Mouse (Mus musculus) urinary bladder, adult 18-20 months (tissue): ENCODE results near the gene Pou2f2.

ENCODE experiments used
- DNase-seq, 2 experiments: peaks; one replicate each; pipeline ENCODE4 v3.0.0; 2022; ENCODE audit warnings: low spot score in 2 of 2, mixed read lengths in 2 of 2

Gene Pou2f2

DNA sequence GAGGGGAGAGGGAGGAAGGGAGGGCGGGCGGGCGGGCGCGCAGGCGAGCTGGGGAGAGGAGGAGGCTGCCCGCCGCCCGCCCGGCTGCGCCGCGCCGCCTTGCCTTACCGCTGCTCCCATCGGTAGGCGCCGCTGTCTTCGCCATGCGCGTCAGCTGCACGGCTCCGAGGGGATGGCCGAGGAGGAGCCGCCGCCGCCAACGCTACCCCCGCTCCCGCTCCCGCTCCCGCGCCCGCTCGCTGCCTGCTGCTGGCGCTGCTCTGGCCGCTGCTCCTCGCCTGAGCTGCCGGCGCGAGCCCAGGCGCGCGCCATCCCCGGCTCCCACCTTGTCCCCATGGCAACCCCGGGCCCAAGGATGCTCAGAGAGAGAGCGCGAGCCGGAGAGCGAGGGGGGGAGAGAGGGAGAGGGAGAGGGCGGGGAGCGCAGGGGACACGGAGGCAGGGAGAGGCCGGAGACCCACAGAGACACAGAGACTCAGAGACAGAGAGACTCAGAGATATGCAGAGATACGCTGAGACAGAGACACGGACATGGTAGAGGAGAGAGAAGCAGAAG is at the start of gene Pou2f2:
Gene Pou2f2 (minus strand): TSS at position 121 of the 556 bp plus-strand sequence.
- DNase-seq: peak; percentile 35 to 68

DNA sequence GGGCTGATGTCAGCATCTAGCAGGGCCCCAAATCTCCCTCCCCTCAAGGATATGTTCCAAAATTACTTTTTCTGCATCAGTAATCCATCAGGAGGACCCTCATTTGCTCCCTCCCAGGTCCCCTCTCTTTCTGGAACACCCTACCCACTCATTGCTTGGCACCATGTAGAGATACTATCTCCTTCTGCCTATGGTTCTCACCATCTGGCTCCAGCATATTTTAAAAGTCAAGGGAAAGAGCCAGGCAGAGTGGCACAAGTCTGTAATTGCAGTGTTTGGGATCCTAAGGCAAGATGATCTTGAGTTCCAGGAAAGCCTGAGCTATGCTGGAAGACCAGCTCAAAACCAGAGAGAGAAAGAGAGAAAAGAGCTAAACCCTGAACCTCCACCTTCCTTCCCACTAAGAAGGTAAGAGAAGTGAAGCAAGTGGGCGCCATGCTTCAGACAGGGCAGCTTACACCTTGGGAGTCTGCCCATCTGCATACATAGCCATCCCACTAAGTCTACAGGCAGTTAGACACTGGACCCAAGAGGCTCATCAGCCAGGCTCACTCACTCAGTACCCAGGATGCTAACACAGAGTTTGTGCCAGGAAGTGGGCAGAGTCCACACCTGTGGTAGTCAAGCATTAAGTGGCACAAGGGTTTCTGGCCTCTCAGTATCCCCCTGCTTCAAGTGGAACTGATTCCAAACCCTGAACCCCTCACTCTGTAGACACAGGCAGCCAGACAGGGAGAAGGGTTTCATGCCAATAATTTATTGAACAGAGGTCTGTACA is 48.2 kb upstream of the Pou2f2 start:
- no peak for DNase-seq

DNA sequence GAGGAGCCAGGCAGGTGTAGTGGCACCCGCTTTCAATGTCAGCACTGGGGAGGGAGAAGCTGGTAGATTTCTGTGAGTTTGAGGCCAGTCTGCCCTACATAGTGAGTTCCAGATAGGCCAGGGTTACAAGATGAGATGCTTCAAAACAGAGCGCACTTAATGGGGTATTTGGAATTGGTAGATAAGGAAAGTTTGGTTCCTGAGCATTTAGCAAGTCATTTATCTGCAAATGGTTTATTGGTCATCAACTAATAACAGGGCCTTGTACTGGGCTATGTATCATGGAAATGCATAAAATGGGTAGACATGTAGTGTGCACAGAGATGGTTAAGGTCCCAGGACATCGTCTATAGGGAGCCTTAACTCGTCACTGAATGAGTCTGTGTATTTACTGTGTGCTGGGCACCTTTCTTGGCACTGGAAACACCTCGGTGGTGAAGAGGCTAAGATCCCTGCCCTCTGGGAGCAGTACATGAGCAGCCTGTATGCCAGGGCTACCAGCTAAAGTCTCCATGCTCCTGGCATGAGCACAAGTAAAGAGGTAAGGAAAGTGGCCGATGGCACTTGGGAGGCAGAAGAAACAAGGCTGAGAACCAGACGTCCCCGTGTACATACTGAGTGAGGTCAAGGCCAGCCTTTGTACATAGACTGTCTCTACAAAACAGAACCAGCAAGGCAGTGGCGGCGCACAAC is 42.9 kb upstream of the Pou2f2 start:
- DNase-seq: no peak

DNA sequence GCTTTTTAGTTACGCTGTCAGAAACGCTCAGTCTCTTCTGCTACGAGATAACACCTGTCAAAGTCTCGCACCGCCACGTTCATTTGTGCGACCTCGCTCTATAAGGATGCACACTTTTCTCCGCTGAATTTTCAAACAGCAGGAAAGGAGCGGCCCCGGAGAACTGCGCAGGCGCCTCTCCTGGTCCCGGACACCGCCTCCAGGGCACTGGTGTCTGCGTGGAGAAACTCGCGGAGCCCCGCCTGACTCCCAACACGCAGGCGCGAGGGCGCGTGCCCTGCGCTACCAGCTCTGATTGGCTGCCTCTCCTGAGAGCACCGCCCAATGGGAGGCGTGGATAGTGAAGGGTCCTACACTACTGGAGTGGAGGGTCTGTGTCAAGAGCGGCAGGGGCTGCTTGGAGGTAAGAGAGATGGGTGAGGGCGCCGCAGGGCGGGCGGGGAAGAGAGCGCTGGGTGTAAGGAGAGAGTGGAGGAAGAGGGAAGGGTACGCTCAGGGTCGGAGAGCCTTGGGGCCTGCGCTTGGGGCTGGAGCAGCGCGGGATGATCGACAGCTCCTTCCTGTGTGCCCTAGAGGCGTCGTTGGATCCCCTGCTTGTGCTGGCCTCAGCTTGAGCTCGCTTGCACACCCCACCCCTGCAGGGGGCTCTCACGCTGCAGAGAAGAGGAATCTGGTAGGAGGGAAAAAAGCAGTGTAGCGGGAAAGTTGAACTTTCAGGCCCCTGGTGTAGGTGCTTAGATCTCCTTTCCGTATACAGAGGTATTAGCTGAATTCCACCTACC is 41.8 kb upstream of the Pou2f2 start, which contains the start of gene Zfp526:
Gene Zfp526 (plus strand): TSS at position 324 of the 782 bp plus-strand sequence.
- DNase-seq: peak; percentile 94 to 98

DNA sequence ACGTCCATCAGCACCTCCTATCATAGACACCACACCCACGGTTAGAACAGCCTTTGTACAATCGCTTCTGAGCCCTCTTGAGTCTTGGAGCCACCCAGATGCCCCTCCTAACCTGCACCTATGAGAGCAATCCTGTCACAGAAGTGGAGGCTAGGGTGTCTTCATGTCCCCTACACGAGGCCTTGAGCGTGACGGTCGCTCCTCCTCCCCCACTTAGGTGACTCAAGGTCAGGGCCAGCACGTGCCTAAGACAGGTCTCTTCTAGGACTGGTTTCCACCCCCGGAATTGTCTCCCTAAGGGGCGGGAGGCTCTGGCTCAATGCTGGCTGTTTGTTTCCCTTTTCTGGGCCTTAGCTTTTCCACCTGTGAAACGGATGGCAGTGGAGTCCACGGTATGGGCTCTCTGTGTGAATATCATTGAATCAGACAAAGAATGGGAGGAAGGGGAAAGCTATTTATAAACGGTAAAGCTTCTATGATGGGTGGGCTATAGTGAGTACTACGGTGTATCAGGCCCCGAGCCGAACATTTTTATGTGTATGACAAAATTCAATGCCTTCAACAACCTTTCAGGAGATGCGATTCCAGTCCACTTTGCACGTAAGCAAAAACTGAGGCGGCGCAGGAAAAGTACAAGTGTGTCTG is 41.1 kb upstream of the Pou2f2 start, which contains the start of gene Dedd2:
Gene Dedd2 (minus strand): TSS at position 159 of the 645 bp plus-strand sequence.
- DNase-seq: no peak

DNA sequence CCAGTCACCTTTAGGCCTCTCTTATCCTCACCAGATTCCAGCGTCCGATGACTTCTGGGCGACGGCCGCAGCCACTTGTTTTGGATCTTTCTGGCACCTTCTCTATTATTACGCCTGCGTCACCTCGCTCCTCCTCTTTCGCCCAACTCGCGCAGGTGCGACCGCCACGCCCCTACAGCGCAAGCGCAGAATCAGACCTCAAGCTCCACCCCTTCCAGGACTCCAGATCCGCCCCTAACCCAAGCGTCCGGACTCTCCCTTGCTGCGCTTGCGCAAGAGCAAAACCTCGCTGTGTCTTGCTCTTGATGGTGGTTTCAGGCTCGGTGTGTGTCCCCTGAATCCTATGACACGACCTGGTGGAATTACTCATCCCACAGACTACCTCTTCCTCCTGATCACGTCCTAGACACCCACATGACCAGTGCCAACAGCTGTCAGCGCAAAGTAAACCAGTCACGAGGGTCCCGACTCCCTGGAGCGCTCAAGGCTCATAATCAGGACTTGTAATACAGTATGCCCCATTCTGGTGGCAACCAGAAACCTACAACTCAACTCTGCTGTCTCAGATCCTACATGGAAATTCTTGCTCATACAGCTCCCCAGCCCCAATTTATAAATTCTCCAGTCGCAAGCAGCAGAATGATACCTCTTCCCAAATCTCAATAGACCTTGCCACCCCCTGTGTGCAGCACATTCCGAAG is 40.4 kb upstream of the Pou2f2 start:
- peak; percentile 91 to 95 for DNase-seq

DNA sequence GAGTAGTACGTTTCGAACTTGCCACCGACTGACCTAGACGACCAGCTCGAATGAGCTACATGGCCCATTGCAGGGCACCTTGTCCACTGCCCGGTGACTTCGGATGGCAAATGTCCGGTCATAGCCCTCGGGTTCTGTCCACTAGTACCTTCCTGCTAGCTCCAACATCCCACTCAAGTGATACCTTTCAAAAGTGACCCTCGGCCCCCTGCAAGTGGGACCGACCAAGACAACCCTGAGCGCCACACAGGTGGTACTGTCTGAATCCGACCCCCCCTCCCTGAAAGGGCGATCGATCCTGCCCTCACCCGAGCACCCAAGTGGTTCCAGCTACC is 39.9 kb upstream of the Pou2f2 start:
- no peak for DNase-seq

DNA sequence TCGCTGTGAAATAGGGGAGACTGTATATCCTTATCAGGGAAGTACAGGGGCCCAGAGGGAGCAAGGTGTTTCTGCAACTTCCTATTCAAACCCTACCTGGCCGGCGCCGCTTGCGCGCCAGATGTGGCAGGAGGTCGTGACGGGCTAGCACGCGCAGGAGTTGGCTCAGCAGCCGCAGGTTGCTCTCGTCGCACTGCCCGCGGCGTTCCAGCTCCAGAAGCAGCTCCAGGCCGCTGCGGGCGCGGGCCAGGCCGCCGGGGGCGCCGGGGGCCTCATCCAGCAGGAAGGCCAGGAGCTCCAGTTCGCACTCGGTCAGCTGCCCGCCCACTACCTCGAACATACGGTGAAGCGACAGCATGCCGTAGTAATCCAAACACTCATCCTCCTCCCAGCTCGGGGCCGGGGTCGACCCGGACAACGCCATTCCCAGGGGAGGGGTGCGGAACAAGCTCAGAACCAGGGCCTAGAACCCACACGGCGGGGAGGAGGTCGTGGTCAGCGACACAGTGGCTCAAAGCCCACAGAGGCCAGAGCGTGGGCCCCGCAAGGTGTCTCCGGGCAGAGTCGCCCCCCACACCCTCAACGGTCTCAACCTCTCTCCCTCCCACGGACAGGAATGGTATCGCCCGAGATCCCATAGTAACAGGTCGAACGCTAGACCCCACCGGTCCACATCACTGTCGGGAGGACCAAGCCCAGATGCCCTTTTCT is 39.3 kb upstream of the Pou2f2 start:
- peak in 1 of 2 experiments; percentile 58 for DNase-seq

DNA sequence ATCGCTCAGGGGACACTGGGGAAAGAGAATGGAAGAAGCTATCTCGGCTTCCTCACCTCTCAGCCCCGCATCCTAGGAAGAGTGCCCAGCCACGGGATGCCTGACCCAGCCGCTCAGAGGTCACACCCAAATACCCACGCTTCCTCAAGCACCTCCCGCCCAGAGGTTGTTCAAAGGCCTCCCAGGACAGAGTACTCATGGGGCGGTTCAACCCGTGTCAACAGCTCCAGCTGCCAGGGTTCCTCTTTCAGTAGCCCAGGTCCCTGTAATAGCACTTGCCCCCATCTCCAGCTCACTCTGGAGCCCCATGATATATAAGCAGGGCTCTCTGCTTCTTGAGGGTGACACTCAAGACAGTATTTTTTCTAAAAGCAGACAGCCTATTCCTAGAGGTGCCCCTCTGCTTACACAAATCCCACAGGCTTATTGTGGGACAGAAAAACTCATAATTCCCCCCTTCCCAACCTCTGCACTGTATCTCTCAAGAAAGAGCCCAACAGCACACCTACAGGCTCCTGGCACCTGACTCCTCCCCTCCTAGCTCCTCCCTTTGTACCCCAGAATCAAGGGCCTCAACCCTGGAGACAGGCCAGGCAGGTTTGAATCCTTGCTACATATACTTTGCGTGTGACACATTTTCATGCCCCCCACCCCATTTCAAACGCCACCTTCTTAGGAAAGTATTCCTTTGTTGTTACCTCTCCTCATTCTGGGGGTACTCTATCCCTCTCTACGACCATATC is 38.3 kb upstream of the Pou2f2 start:
- DNase-seq: no peak

DNA sequence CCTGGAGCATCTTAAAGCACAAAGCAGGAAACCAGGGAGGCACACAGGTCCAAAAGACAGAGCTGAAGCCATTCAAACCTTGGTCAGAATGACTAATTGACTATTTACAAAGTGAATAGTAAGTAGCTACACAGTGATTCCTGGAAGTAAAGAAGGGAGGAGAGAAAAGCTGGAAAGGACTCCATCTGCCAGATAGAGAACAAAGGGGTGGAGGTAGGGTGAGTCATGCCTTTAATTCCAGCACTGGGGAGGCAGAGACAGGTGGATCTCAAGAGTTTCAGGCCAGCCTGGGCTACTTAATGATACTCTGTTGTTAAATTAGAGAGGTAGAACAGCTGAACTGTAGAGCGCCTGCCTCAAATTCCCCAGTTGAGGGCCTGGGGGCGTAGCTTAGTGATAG is 34.6 kb upstream of the Pou2f2 start:
- no peak for DNase-seq

DNA sequence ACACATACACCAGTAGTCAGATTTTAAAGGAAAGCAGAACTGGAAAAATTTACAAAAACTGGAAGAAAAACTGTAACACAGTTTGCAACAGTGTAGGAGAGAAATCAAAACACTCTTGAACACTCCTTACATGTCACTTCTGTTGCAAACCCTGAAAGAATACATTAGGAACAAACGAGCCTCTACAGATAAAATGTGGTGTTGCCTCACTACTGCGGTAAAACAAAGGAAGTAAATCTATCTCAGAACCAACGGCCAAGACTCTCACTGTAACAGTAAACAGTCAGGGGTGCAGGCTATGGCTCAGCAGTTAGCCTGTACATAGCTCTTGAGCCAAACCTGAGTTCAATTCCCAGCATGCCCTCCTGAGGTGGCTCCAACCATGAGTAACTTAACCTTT is 33.6 kb upstream of the Pou2f2 start:
- DNase-seq: no peak

DNA sequence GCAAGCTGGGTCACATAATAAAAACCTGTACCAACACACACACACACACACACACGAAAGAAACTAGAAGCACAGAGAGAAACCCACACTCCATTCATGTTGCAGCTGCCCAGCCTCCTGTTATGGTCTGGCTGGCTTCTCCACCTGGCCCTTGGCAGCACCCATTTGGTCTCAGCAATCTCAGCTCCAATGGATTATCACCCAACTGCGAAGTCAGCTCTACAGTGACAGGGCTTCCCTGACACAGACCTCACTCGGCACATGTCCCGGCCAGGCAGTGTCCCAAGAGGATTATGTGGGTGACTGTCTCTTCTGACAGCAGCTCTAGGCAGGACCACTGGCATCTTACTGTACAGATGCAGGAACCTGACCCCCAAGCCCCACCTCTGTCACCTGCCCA is 31.0 kb upstream of the Pou2f2 start:
- no peak for DNase-seq

DNA sequence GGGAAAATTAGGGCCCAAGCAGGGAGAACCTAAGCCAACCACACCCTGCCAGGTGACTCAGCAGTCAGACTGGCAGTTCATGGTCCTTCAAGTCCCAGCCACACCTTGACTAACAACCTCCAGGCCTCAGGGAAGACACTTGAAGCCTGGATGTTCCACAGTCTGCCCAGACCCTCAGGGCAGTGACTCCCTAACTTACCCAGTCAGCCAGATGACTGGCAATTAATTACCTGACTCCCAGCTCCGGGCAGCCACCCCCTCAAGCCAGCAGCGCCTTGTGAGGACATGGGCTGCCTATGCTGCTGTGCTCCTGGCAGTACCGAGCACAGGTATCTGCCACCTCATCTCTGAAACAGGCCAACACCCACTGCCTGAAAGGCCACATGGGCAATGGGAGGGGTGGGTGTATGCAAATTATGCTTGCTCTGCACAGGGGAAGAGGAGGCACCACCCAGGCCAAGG is 29.7 kb upstream of the Pou2f2 start:
- peak in 1 of 2 experiments; percentile 36 for DNase-seq

DNA sequence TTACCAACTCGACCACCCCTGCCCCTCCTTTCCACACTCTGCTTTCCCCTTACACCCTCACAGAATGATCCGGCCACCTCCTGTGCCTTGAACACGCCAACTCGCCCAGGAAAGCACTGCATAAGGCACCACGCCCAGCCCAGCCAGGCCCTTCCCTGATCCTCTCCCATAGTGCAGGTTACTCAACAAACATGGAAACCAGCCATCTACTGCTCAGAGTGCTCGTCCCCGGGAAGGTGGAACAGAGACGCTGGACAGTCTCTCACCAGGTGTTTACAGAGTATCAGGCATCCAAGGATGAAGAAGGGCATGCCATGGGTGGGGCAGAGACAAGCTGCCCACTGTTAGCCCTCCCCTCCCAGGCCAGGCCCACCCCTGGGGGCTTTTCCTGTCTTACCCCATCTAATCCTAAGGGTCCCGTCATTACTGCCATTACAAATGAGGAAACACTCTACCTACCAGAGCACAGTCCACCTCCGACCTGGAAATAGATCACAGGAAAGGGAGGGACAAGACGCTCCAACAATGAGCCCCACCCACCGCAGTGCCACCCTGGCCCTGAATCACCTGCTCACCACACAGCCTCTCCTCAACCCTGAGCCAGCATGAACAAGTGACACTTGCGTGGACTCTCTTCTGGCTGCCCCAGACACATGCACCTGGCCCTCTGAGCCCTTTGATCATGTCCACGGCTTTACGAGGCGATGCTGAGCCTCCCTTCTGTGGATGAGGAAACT is 26.7 kb upstream of the Pou2f2 start:
- no peak for DNase-seq

DNA sequence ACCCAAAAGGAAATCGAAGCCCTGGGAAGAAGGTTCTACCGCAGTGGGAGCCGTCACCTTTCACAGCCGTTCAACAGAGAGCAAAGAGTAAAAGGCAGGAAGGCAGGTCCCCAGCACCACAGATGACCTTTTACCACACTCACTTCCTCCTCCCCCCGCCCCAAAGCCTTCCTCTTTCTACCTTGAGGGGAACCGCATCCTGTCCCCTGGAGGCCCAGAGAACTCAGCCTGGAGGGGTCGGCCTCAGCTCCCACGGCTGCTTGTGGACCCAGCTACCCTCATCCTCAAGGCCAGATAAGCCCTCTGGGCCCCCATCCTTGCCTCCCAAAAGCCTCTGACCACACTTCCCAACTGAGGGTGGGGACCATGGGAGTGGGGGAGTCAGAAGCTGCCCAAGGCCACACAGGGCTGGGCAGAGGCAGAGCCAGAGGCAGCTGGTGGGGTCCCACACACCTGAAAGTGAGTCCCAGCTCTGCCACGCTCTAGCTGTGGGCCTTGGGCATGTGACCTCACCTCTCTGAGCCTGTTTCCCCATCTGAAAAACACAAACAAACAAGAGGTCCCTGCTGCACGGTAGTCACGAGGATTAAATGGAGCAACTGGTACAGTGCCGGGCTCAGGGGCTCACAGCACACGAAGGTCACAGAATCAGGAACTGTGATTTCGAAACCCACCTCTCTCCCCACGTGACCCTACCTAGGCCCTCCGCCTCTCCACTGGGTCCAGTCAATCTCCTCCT is 26.0 kb upstream of the Pou2f2 start:
- DNase-seq: no peak

DNA sequence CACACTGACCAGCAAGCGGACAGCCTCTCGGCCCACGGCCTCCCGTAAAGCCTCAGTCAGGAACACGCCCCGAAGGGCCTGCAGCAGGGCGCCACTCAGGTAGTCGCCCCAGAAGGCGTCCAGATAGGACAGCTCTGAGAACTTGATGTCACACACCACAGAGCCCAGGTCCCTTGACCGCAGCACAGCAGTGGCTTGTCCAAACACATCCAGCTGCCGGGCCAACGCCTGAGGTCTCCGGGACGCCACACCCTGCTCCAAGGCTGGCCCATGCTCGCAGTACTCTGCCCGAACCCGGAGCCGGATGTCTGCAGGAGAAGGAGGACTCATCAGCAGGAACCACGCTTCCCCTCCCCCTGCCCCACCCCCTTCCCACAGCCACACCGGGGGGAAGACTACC is 24.1 kb upstream of the Pou2f2 start:
- peak; percentile 51 to 64 for DNase-seq

DNA sequence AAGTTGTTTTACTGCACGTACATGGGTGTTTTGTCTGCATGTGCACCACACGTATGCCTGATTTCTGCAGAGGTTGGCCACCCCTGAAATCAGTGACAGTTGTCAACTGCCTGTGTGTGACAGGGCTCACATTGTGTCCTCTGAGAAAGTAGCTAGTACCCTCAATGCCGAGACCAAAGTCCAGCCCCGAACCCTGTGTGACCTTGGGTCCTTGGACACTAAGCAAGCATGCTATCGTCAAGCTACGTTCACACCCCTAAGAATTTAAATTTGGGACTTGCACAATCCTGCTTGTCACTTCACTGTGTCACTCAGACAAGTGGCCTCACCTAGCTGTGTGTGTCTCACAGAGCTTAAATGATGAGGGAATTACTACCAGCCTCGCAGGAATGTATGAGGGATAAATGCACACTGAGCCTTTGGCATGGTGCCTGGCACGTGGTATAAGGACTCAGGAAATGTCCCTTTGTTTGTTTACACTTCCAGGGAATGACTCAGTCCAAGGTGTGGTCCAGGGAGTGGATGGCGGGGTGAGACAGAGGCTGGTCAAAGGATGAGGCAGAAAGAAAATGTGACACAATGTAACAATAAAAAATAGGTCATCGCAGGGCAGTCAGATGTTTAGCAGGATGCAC is 18.0 kb upstream of the Pou2f2 start:
- DNase-seq: peak in 1 of 2 experiments; percentile 39

DNA sequence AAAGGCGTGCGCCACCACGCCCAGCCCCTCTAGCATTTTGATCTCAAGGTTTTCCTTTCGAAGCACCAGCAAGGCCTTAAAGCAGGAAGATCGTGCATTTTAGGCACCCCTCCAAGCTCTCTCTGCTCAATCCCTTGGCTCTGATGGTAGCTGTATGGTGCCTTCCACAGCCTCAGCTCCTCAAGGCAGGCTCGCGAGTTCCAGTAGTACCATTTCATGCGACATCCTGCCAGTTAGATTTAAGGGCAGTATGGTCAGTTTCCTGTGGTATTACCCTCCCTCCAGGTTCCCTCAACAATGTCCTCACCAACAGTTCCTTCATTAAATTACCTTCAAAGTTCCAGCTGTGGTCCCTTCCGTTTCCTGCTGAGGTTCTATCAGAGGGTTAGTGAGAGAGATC is 16.6 kb upstream of the Pou2f2 start:
- DNase-seq: no peak
